Mouse (Mus musculus) lung, embryonic 14.5 days (tissue): ENCODE measurements at regions not wholly inside any gene's neighbourhood (a gene's known extent, or its start where the extent isn't known, plus 50 kb on each side); places are given as distances from the start of the nearest gene placed in this dataset.

Experiments used
- ATAC-seq: fragments of 200-750 bp; cut with Nextera tagmentation; 2 replicates; pipeline ENCODE4 v1.8.0; 2017; ENCODE audit warnings: mild to moderate bottlenecking, moderate TSS enrichment, moderate library complexity; ENCODE audit not compliant: insufficient read depth
- DNase-seq: peaks from one replicate; pipeline ENCODE4 v3.0.0-alpha.2; 2015
- H3K27ac ChIP-seq: fragments of 300-500 bp; sonication (generic); 2 replicates; pipeline ENCODE4 v1.5.1; 2014; ENCODE audit warnings: low read depth, mild to moderate bottlenecking, moderate library complexity
- H3K27me3 ChIP-seq: fragments of 300-500 bp; sonication (generic); 2 replicates; pipeline ENCODE4 v1.6.1; 2014; ENCODE audit warnings: low read length, control low read depth; ENCODE audit not compliant: insufficient read depth
- H3K36me3 ChIP-seq: fragments of 300-500 bp; sonication (generic); 2 replicates; pipeline ENCODE4 v1.6.1; 2014; ENCODE audit warnings: control low read depth; ENCODE audit not compliant: insufficient read depth
- H3K4me1 ChIP-seq: fragments of 300-500 bp; sonication (generic); 2 replicates; pipeline ENCODE4 v1.6.1; 2014; ENCODE audit warnings: antibody characterized with exemption, control low read depth; ENCODE audit not compliant: insufficient read depth
- H3K4me2 ChIP-seq: fragments of 300-500 bp; sonication (generic); 2 replicates; pipeline ENCODE4 v1.6.1; 2014; ENCODE audit warnings: mild to moderate bottlenecking
- H3K4me3 ChIP-seq: fragments of 300-500 bp; sonication (generic); 2 replicates; pipeline ENCODE4 v1.5.1; 2014; ENCODE audit warnings: low read depth, low read length
- H3K9ac ChIP-seq: fragments of 300-500 bp; sonication (generic); 2 replicates; pipeline ENCODE4 v1.6.1; 2014
- H3K9me3 ChIP-seq: fragments of 300-500 bp; sonication (generic); 2 replicates; pipeline ENCODE4 v1.6.1; 2016; ENCODE audit warnings: low read depth, low read length, control low read depth
- CTCF ChIP-seq: IDR thresholded peaks from 2 replicates; pipeline ENCODE4 v1.5.1; 2016; ENCODE audit warnings: antibody characterized with exemption, low read depth
- WGBS: fragments of 180-500 bp; shearing (Covaris S2); extraction: QIAGEN DNeasy Blood & Tissue Kit; methylation state at CpG from one replicate; pipeline ENCODE4 v1.1.7; 2014; 5-methylcytosine and 5-hydroxymethylcytosine counted together

- DNase-seq (no peak), ATAC-seq (no peak)
- Histone ChIP-seq H3K4me1 (no peaks in the 10 kb centered on the region), H3K27me3 (no peaks in the 10 kb centered on the region), H3K9ac (no peak overlapping the region), H3K27ac (no peak overlapping the region), H3K4me3 (no peak overlapping the region), H3K9me3 (no peaks in the 10 kb centered on the region), H3K4me2 (no peak overlapping the region), H3K36me3 (no peaks in the 10 kb centered on the region)
- TF ChIP-seq CTCF, result no peak
- 64% methylated on average over 2 of the region's 2 CpGs for WGBS
Measured at GRCm38 (mm10) chr2:110501786-110502185, 95.3 kb upstream of the Slc5a12 start.

DNA sequence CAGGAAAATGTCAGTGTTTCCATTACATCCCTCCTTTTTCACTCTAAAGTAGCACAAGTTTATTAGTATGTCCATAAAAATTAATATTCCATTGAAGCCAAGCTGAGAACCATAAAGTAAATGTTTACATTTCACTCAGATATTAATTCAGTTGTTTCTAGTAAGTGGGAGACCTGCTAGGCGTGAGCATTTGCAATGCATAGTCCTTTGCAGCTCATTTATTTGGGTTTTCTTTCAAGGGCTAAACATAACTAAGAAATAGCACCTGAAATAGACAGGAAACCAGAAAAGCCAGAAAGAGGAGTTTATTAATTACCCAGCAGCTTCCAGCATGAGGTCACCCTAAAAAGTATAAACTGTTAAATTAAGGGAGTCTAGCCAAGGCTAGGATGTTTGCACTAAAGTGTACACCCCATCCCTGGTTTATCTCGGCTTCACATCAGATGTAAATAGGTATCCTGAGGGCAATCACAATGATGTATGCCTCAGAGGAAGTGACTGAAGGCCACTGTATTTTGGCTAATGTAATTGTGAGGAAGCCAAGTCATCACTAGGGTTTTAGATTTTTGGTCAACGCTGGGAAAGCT, 88.8 kb upstream of the Slc5a12 start:
- no peaks in the 10 kb centered on the region for H3K4me1 ChIP-seq
- no peak for DNase-seq
- no peak overlapping the region for H3K9ac ChIP-seq
- H3K9me3 ChIP-seq, result no peaks in the 10 kb centered on the region
- H3K4me2 ChIP-seq, result no peak overlapping the region
- no peak overlapping the region for H3K27ac ChIP-seq
- no peaks in the 10 kb centered on the region for H3K27me3 ChIP-seq
- WGBS, result 55% methylated on average over 3 of the region's 3 CpGs
- H3K4me3 ChIP-seq, result no peak overlapping the region
- no peak for TF ChIP-seq CTCF
- no peaks in the 10 kb centered on the region for H3K36me3 ChIP-seq
- ATAC-seq, result no peak

- H3K36me3 ChIP-seq, result no peaks in the 10 kb centered on the region
- H3K27ac ChIP-seq, result no peak overlapping the region
- no peak overlapping the region for H3K9ac ChIP-seq
- 39% methylated on average over 7 of the region's 7 CpGs for WGBS
- H3K4me2 ChIP-seq, result no peak overlapping the region
- DNase-seq (peak; percentile 13), ATAC-seq (no peak; the same call in 1 of the 2 replicates)
- TF ChIP-seq CTCF, result no peak
- no peaks in the 10 kb centered on the region for H3K4me1 ChIP-seq
- H3K9me3 ChIP-seq, result no peaks in the 10 kb centered on the region
- no peak overlapping the region for H3K4me3 ChIP-seq
- H3K27me3 ChIP-seq, result no peaks in the 10 kb centered on the region
Measured at GRCm38 (mm10) chr2:110523173-110523803, 73.8 kb upstream of the Slc5a12 start.

- ATAC-seq (peak; percentile 76), DNase-seq (peak; percentile 84)
- 16% methylated on average over 3 of the region's 3 CpGs for WGBS
- H3K9ac ChIP-seq, result no peak overlapping the region
- no peaks in the 10 kb centered on the region for H3K9me3 ChIP-seq
- no peak for TF ChIP-seq CTCF
- H3K4me3 ChIP-seq, result no peak overlapping the region
- no peak overlapping the region for H3K27ac ChIP-seq
- H3K27me3 ChIP-seq, result no peaks in the 10 kb centered on the region
- no peaks in the 10 kb centered on the region for H3K4me1 ChIP-seq
- no peak overlapping the region for H3K4me2 ChIP-seq
- H3K36me3 ChIP-seq, result no peaks in the 10 kb centered on the region
Measured at GRCm38 (mm10) chr2:110528191-110528590, 68.9 kb upstream of the Slc5a12 start.

DNA sequence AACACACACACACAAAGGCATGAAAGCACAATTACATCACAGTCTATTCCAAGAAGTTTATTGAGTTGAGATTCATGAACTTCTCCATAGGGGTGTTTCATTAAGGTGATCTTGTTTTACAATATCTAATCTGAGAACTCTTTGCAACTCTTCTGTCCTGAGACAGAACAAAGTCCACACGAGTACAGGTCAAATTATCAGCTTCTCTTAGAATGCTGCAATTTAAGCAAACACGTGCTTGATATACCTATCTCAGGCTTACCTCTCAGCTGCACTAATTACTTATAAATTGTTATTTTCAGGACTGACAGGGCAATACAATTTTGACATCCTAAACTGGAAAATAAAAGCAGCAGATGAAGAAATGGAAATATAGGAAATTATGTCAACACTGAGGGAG, 57.0 kb upstream of the Slc5a12 start:
- no peak overlapping the region for H3K9ac ChIP-seq
- H3K4me3 ChIP-seq, result no peak overlapping the region
- H3K27ac ChIP-seq, result no peak overlapping the region
- no peaks in the 10 kb centered on the region for H3K27me3 ChIP-seq
- no peak overlapping the region for H3K4me2 ChIP-seq
- 69% methylated on average over 2 of the region's 2 CpGs for WGBS
- DNase-seq (no peak), ATAC-seq (no peak)
- no peaks in the 10 kb centered on the region for H3K36me3 ChIP-seq
- H3K9me3 ChIP-seq, result no peaks in the 10 kb centered on the region
- TF ChIP-seq CTCF, result no peak
- no peaks in the 10 kb centered on the region for H3K4me1 ChIP-seq

DNA sequence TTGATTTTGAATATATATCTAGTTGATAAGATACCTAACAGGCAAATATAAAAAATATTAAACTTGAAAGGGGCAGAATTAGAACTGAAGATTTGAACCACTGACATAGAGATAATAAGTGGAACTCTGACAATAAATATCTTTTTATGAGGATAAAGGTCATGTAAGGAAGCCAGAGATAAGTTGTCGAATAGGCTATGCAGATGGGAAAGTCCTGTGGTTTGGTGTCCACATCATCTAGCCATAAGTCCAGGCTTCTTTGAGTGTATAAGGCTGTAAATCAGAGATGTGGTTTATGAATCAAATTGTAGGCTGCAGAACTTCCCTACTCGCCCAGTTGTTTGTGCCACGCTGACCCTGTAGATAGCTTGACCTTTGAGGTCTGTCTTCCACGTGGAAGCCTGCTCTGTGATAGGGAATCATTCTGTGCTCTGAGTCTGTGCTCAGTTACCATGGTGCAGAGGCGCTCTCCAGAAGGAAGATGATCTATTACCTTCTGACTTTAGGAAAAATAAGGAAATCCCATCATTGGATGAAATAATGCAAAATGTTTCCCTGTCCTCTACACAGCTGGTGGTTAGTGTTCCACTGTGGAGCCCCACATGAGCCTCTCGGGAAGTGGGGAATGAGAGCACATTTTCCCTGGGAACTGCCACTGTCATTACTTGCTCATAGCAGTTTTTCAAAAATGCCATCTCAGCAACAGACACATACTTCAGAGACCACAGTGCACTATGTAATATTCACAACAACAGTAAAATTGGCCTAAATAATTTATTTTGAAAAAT, 56.3 kb upstream of the Slc5a12 start:
- no peaks in the 10 kb centered on the region for H3K36me3 ChIP-seq
- ATAC-seq (no peak), DNase-seq (no peak)
- H3K4me1 ChIP-seq, result no peaks in the 10 kb centered on the region
- no peak overlapping the region for H3K4me3 ChIP-seq
- no peak overlapping the region for H3K27ac ChIP-seq
- H3K9me3 ChIP-seq, result no peaks in the 10 kb centered on the region
- no peak overlapping the region for H3K9ac ChIP-seq
- TF ChIP-seq CTCF, result no peak
- no peak overlapping the region for H3K4me2 ChIP-seq
- 59% methylated on average over 6 of the region's 6 CpGs for WGBS
- H3K27me3 ChIP-seq, result no peaks in the 10 kb centered on the region

GRCm38 (mm10) chr2:110541358-110541737, 55.8 kb upstream of the Slc5a12 start:
- Histone ChIP-seq H3K4me2 (no peak overlapping the region), H3K27me3 (no peaks in the 10 kb centered on the region), H3K36me3 (no peaks in the 10 kb centered on the region), H3K4me1 (no peaks in the 10 kb centered on the region), H3K9me3 (no peaks in the 10 kb centered on the region), H3K27ac (no peak overlapping the region), H3K9ac (no peak overlapping the region), H3K4me3 (no peak overlapping the region)
- ATAC-seq (no peak), DNase-seq (no peak)
- WGBS, result 87% methylated on average over 5 of the region's 5 CpGs
- TF ChIP-seq CTCF, result no peak
